Mouse (Mus musculus): Measurements from ENCODE around the gene Lmo1.
"Not testable (repeated sequence)": the region's sequence is repeated elsewhere in the genome, so short reads cannot be mapped to it uniquely, and the experiment has no call there.

The Lmo1 gene

DNA sequence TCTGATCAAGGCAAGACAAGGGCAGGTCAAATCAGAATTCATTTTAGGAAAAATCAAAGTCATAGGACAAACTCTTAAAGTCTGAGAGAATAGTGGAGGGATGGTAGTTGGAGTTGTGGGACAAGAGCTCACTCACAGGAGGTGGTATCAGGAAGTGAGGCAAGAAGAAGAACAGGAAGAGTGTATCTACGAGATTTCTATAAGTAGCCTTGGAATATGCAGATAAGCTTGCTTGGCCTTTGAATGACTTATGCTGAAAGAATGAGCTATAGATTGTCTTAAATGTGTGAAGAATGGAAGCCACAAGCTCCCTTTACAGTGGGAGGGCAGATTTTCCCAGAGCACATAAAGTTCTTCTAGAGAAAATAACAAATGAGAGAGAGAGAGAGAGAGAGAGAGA is 70.1 kb downstream of the Lmo1 start:
- no peak for DNase-seq

DNA sequence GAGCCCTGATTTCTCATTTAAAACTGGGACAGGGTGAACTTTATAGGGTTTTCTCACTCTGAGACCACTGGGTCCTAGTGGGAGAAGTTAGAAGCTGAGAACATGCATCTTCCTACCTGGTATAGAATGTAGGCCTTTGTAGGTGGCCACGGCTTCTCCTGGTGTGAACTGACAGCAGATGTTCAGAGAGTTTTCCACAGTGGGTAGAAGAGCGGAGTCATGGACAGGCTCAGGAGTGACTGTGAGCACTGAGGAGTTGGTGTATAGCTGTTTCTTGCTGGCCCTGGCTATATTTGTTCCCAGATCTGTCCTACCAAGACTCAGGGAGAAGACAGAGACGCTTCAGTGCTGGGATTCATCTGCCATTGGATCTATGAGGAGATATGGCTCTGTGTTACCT is 73.8 kb downstream of the Lmo1 start:
- DNase-seq = no peak

DNA sequence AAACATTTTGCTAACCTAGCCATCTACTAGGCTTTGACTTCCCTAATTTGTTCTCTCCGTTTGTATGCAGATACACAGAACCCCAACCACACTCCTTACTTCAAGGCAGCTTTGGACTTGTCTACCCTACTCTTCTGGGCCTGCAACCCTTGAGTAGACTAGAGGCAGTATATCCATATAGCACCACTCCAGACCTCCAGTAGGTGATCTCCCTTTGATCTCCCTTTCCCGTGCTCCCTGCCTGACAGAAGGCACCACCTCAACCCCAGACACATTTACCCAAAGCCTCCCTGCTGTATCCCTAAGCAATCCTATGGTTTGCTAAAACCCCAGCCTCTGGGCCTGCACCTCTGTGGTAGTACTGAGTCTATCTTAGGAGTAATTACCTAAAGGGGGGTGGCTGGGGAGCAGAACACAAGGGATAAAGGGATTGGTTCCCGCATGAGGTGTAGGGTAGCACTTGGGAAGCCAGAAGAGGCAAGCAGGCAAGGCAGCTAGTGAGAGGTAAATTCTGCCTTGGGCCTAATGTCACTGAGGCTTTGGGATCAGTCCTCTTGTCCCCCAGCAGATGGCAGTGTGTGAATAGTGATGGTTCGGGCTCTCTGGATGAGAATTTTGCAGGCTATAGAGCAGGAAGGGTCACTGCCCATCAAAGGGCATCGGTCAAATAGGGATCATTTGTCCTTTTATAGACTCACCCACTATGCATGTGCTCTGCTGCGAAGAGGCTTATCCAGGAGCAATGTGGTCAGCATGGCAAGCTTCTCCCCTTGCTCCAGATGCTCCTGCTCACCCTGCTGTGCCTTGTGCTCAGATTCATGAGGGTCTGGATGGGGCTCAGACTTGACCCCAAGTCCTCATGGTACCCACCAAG is 76.6 kb downstream of the Lmo1 start:
- DNase-seq = peak; percentile 64 to 78

DNA sequence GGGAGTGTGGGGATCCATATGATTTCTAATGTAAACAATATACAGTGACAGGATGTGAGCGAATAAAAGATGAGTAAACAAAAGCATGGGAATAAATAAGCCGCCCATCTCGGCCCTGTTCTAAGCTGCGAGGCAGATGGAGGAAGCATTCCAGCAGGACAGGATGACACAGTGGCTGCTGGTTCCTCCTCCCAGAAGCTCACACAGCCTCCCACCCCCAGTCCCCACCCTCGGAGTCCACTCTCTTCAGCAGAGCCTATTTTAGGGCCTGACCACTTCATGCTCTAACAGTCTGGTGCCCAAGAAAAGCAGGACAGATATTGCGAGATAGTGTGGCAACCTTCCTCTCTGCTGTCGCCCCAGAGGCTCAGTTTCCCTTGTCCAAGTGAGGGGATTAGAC is 77.8 kb downstream of the Lmo1 start:
- DNase-seq = no peak

DNA sequence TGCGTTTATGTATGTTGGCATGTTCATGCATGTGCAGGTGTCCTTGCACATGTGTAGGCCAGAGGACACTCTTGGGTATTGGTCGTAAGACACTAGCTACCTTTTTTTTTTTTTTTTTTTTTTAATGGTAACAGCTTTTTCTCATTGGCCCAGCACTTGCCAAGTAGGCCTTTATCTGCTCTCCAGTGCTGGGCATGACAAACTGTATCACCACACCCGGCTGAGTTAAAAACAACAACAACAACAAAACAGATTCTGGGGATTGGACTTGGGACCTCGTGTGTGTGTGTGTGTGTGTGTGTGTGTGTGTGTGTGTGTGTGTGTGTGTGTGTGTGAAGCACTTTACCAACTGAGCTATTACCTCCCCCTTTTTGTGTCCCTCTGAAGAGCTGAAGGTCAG is 78.4 kb downstream of the Lmo1 start:
- DNase-seq = no peak

- DNase-seq = no peak
Measured at GRCm38 (mm10) chr7:109094294-109094693, 80.7 kb downstream of the Lmo1 start.

- not testable (repeated sequence) for DNase-seq
Measured at GRCm38 (mm10) chr7:109091316-109091715, 83.7 kb downstream of the Lmo1 start.
